Mouse (Mus musculus): ENCODE data around the gene Fam53b. TPM values are rescaled to one million over a fixed set of nuclear protein-coding genes. Genes with fewer than 3 reads are reported as not detected.

Fam53b gene
- polyA plus RNA-seq, 1 experiment from 2014 or later = 20.4 TPM

DNA sequence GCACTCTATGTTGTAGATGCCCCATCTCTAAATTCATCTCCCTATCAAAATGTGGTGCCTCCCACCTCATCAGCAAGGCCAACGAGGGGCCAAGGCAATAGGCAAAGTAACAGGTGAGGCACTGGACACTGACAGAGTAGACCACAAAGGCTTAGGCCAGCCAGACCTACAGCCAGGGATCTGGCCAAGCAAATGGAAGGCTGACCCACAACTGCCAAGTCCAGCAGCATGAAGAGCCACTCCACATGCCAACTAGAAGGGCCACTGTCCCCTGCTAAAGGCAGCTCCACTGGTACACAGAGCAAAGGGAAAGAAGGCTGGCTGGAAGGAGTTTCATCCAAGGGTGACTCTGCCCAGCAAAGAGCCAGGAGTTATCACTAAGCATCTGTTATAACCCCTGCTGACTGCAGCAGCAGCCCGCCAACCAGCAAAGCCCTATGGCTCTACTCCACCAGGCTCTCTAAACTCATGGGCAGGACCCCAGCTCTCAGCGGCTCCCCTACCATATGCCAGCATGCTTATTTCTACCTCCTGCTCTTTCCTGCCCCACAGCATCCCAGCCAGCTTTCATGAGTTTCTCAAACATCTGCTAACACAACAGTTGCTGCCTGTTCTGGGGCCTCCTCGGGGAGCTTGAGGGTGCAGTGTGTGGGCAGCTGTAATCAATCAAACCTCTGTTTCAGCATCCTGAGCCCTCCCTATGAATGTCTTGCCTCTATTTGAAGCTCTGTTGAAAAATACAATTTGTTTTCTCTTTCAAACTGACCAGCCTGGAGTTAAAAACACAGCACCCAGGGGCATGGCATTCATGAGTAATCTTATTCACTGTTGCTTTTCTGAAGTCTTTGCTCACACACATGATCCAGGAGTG lies 59.9 kb downstream of the Fam53b start:
- WGBS = 53% methylated on average over 4 of the region's 4 CpGs
- no peak for ATAC-seq (replicated peaks; ENCODE audit: low FRiP score, low TSS enrichment, low read depth)
- peaks cover 26% of the 10 kb centered on the region for H3K36me3 ChIP-seq (ENCODE audit: control insufficient read depth, insufficient read depth, low read length)
- no peak for DNase-seq (ENCODE audit: low spot score)
- H3K4me1 ChIP-seq (replicated peaks; ENCODE audit: control insufficient read depth, insufficient read depth, low read length) = peaks cover 10% of the 10 kb centered on the region; the same call in 1 of the 2 replicates
- H3K4me2 ChIP-seq (ENCODE audit: low read length) = no peak overlapping the region
- no peak overlapping the region for H3K9ac ChIP-seq (ENCODE audit: low read length)
- H3K9me3 ChIP-seq (ENCODE audit: control insufficient read depth, low read length) = no peaks in the 10 kb centered on the region
- no peak overlapping the region for H3K4me3 ChIP-seq (ENCODE audit: low read depth, low read length)
- H3K27ac ChIP-seq (ENCODE audit: low read depth) = peak overlapping the region; percentile 30
- H3K27me3 ChIP-seq (replicated peaks; ENCODE audit: control insufficient read depth, insufficient read depth, low read length) = no peaks in the 10 kb centered on the region

DNA sequence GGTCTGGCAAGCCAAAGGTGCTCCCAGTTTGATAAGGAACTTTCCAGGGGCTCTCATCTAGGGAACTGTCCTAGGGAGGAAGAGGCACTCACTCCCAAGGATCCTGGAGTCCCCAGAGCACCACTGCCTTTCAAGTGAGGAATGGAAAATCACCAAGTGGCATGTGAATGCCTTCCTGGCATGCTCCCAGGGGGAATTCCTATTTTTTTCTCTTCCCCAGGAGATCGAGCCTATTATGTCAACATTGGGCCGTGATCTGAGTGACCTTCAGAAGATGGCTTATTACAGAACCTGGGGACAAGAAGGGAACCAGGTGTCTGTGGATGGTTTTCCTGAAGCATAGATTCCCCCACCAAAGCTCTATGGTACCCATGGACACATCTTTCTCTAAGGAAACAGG lies 62.0 kb downstream of the Fam53b start:
- DNase-seq (ENCODE audit: low spot score) (no peak), ATAC-seq (replicated peaks; ENCODE audit: low FRiP score, low TSS enrichment, low read depth) (no peak)
- no peak overlapping the region for H3K27ac ChIP-seq (ENCODE audit: low read depth)
- 56% methylated on average over 2 of the region's 2 CpGs for WGBS
- no peak overlapping the region for H3K9ac ChIP-seq (ENCODE audit: low read length)
- peaks cover 6% of the 10 kb centered on the region; the same call in 1 of the 2 replicates for H3K36me3 ChIP-seq (ENCODE audit: control insufficient read depth, insufficient read depth, low read length)
- no peaks in the 10 kb centered on the region for H3K9me3 ChIP-seq (ENCODE audit: control insufficient read depth, low read length)
- peaks cover 17% of the 10 kb centered on the region; the same call in 1 of the 2 replicates for H3K4me1 ChIP-seq (replicated peaks; ENCODE audit: control insufficient read depth, insufficient read depth, low read length)
- H3K4me2 ChIP-seq (ENCODE audit: low read length) = no peak overlapping the region
- no peak overlapping the region for H3K4me3 ChIP-seq (ENCODE audit: low read depth, low read length)
- no peaks in the 10 kb centered on the region for H3K27me3 ChIP-seq (replicated peaks; ENCODE audit: control insufficient read depth, insufficient read depth, low read length)

DNA sequence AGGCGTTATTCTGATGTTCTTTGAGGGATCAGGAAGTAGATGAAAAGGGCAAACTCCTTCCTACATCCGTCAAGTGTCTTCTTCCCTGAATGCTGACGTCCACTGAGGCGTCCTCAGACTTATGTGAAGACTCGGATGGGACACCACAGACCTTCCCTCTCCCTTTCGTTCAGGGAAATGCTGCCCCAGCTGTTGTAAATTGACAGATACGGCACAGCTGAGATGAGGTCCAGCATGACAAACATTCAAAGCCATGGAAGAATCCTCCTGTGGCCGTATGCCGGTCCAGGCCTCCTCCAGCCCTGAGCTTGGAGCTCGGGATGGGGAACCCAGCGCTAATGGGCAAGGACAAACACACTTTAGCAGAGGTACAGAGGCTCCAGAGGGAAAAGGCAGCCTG lies 64.2 kb downstream of the Fam53b start:
- Histone ChIP-seq H3K9me3 (ENCODE audit: control insufficient read depth, low read length) (no peaks in the 10 kb centered on the region), H3K9ac (ENCODE audit: low read length) (no peak overlapping the region), H3K27ac (ENCODE audit: low read depth) (no peak overlapping the region), H3K36me3 (ENCODE audit: control insufficient read depth, insufficient read depth, low read length) (peaks cover 6% of the 10 kb centered on the region; the same call in 1 of the 2 replicates), H3K4me2 (ENCODE audit: low read length) (no peak overlapping the region), H3K4me1 (replicated peaks; ENCODE audit: control insufficient read depth, insufficient read depth, low read length) (peaks cover 11% of the 10 kb centered on the region; the same call in 1 of the 2 replicates), H3K4me3 (ENCODE audit: low read depth, low read length) (no peak overlapping the region), H3K27me3 (replicated peaks; ENCODE audit: control insufficient read depth, insufficient read depth, low read length) (no peaks in the 10 kb centered on the region)
- DNase-seq (ENCODE audit: low spot score) = no peak
- no peak for ATAC-seq (replicated peaks; ENCODE audit: low FRiP score, low TSS enrichment, low read depth)
- WGBS = 88% methylated on average over 11 of the region's 11 CpGs

DNA sequence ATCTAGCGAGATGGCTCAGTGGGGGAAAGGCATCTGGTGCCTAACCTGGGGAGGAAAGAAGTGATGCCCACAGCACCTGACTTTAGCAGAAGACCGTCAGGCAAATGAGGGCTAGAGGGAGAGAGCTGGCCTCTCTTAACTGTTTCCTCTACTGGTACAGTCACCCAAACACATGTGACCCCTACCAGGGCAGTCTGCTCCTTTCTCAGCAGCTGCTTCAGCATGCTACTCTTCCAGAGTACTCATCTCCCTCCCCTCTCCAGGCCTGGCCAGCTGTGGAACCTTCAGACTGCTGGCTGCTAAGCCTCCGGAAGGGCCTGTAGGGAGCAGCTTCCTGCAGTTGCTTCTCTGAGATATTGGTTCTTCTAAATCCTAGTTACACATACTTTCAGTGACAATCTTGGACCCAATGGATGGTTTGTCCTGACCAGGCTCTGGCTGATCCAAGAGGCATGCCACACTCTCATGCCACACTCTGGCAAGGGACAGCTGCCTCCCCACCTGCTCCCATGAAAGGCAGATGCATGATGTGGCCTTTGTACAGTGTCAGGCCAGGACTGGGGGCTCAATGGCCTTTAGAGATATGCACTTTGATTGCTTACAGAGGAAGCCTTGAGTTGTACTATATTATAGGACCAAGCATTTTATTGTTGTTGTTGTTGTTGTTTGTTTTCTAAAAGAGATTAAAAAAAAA lies 65.5 kb downstream of the Fam53b start:
- ATAC-seq (replicated peaks; ENCODE audit: low FRiP score, low TSS enrichment, low read depth) = no peak
- peaks cover 6% of the 10 kb centered on the region; the same call in 1 of the 2 replicates for H3K36me3 ChIP-seq (ENCODE audit: control insufficient read depth, insufficient read depth, low read length)
- H3K27ac ChIP-seq (ENCODE audit: low read depth) = no peak overlapping the region
- H3K4me2 ChIP-seq (ENCODE audit: low read length) = no peak overlapping the region
- H3K27me3 ChIP-seq (replicated peaks; ENCODE audit: control insufficient read depth, insufficient read depth, low read length) = no peaks in the 10 kb centered on the region
- DNase-seq (ENCODE audit: low spot score) = no peak
- no peak overlapping the region for H3K4me3 ChIP-seq (ENCODE audit: low read depth, low read length)
- no peak overlapping the region for H3K9ac ChIP-seq (ENCODE audit: low read length)
- 70% methylated on average over 3 of the region's 3 CpGs for WGBS
- peaks cover 7% of the 10 kb centered on the region; the same call in 1 of the 2 replicates for H3K4me1 ChIP-seq (replicated peaks; ENCODE audit: control insufficient read depth, insufficient read depth, low read length)
- H3K9me3 ChIP-seq (ENCODE audit: control insufficient read depth, low read length) = no peaks in the 10 kb centered on the region

DNA sequence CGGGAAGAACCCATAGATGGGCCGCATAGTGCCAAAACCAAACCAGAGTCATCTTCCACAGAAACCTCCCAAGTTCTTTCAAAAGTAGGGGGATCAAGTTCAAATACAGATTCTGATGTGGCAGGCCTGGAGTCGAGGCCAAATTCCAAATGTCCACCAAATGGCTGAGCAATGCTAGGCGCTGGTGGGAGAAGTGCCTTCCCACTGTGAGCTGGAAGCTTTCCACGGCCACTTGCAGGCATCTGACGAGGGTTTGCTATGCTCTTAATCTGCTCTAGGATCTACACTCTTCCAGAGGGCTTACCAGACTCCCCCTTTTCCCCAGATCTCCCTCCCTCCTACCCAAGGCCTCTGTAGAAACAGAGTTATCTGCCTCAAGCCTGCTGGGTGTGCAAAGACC lies 66.6 kb downstream of the Fam53b start:
- DNase-seq (ENCODE audit: low spot score) (no peak), ATAC-seq (replicated peaks; ENCODE audit: low FRiP score, low TSS enrichment, low read depth) (no peak)
- no peaks in the 10 kb centered on the region for H3K9me3 ChIP-seq (ENCODE audit: control insufficient read depth, low read length)
- no peak overlapping the region for H3K27ac ChIP-seq (ENCODE audit: low read depth)
- no peak overlapping the region for H3K4me3 ChIP-seq (ENCODE audit: low read depth, low read length)
- H3K36me3 ChIP-seq (ENCODE audit: control insufficient read depth, insufficient read depth, low read length) = peaks cover 2% of the 10 kb centered on the region; the same call in 1 of the 2 replicates
- WGBS = 78% methylated on average over 6 of the region's 6 CpGs
- no peaks in the 10 kb centered on the region for H3K27me3 ChIP-seq (replicated peaks; ENCODE audit: control insufficient read depth, insufficient read depth, low read length)
- no peak overlapping the region for H3K4me2 ChIP-seq (ENCODE audit: low read length)
- H3K4me1 ChIP-seq (replicated peaks; ENCODE audit: control insufficient read depth, insufficient read depth, low read length) = peaks cover 7% of the 10 kb centered on the region; the same call in 1 of the 2 replicates
- H3K9ac ChIP-seq (ENCODE audit: low read length) = no peak overlapping the region

DNA sequence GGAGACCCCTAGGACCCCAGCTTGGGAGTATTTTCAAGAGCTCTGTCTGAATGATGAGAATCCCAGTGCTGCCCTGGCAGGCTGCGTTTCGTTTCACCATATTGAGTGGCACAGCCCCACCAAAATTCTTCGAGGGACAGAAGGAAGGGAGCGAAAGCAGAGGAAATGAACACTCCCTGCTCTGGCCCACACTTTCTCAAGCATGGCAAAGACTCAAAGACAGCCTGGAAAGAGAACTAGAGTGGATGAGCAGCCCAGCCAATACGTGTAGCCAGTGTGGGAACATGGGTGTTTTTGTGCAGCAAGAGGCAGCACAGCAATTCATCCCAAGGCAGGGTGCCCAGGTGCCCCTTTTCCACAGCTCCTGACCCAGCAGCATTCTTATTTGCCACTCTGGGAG lies 70.8 kb downstream of the Fam53b start:
- Histone ChIP-seq H3K4me1 (replicated peaks; ENCODE audit: control insufficient read depth, insufficient read depth, low read length) (peaks cover 7% of the 10 kb centered on the region; the same call in 1 of the 2 replicates), H3K27me3 (replicated peaks; ENCODE audit: control insufficient read depth, insufficient read depth, low read length) (no peaks in the 10 kb centered on the region), H3K36me3 (ENCODE audit: control insufficient read depth, insufficient read depth, low read length) (no peaks in the 10 kb centered on the region), H3K27ac (ENCODE audit: low read depth) (no peak overlapping the region), H3K9ac (ENCODE audit: low read length) (no peak overlapping the region), H3K9me3 (ENCODE audit: control insufficient read depth, low read length) (no peaks in the 10 kb centered on the region), H3K4me3 (ENCODE audit: low read depth, low read length) (no peak overlapping the region), H3K4me2 (ENCODE audit: low read length) (no peak overlapping the region)
- DNase-seq (ENCODE audit: low spot score) (no peak), ATAC-seq (replicated peaks; ENCODE audit: low FRiP score, low TSS enrichment, low read depth) (no peak)
- WGBS = 83% methylated on average over 5 of the region's 5 CpGs

DNA sequence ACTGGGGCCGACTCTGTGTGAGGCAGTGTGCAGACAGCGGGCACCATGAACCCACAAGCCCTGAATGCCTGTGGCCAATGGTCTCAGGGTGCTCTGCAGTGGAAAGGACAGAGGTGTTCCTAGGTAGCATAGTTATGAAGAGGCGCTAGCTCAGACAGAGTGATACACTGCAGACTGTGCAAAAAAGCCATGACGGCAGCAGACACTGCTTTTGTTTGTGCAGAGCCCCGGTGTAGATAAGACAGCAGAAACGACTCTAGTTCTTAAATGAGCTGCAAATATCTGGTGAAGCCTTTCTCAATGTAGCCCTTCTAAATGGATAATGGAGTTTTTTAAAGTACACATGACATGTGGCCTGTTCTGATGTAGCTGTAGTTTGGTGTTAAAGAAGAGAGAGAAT lies 73.9 kb downstream of the Fam53b start:
- Histone ChIP-seq H3K9ac (ENCODE audit: low read length) (no peak overlapping the region), H3K36me3 (ENCODE audit: control insufficient read depth, insufficient read depth, low read length) (no peaks in the 10 kb centered on the region), H3K4me2 (ENCODE audit: low read length) (no peak overlapping the region), H3K27me3 (replicated peaks; ENCODE audit: control insufficient read depth, insufficient read depth, low read length) (no peaks in the 10 kb centered on the region), H3K9me3 (ENCODE audit: control insufficient read depth, low read length) (no peaks in the 10 kb centered on the region), H3K4me1 (replicated peaks; ENCODE audit: control insufficient read depth, insufficient read depth, low read length) (peaks cover 14% of the 10 kb centered on the region), H3K27ac (ENCODE audit: low read depth) (no peak overlapping the region), H3K4me3 (ENCODE audit: low read depth, low read length) (no peak overlapping the region)
- DNase-seq (ENCODE audit: low spot score) = no peak
- WGBS = 62% methylated on average over 6 of the region's 6 CpGs
- no peak for ATAC-seq (replicated peaks; ENCODE audit: low FRiP score, low TSS enrichment, low read depth)

DNA sequence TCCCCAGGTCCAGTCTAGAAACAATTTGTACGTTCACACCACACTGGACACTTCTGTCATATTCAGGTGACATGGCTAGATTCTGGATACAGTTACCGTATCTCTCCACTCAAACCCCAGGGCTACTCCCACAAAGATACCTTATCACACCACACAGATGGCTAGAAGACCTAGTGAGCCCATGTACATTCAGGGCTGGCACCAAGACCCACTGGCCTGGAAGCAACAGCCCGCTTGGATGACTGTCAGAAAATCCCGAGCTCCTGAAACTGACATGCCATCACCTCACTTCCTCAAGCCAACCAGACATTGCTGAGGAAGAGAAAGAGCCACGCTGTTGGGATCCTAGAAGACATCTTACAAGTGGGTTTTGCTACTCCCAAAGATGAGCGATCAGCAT lies 74.8 kb downstream of the Fam53b start:
- no peaks in the 10 kb centered on the region for H3K9me3 ChIP-seq (ENCODE audit: control insufficient read depth, low read length)
- DNase-seq (ENCODE audit: low spot score) = no peak
- H3K27ac ChIP-seq (ENCODE audit: low read depth) = no peak overlapping the region
- no peak overlapping the region for H3K4me2 ChIP-seq (ENCODE audit: low read length)
- 0 out of 2 replicates have a peak, but pooled peaks cover 6% of the 10 kb centered on the region for H3K36me3 ChIP-seq (ENCODE audit: control insufficient read depth, insufficient read depth, low read length)
- no peaks in the 10 kb centered on the region for H3K27me3 ChIP-seq (replicated peaks; ENCODE audit: control insufficient read depth, insufficient read depth, low read length)
- H3K4me1 ChIP-seq (replicated peaks; ENCODE audit: control insufficient read depth, insufficient read depth, low read length) = peaks cover 14% of the 10 kb centered on the region
- no peak for ATAC-seq (replicated peaks; ENCODE audit: low FRiP score, low TSS enrichment, low read depth)
- WGBS = 90% methylated on average over 6 of the region's 6 CpGs
- no peak overlapping the region for H3K4me3 ChIP-seq (ENCODE audit: low read depth, low read length)
- H3K9ac ChIP-seq (ENCODE audit: low read length) = no peak overlapping the region

All from intestine, embryonic 14.5 days (tissue).